Mouse (Mus musculus) neural tube, embryonic 14.5 days (tissue): ENCODE results near the gene Stk32c. TPM values are rescaled to one million over a fixed set of nuclear protein-coding genes. Genes with fewer than 3 reads are reported as not detected.

Source experiments
- ATAC-seq: fragments of 200-750 bp; cut with Nextera tagmentation; 2 replicates; pipeline ENCODE4 v1.8.0; 2017; ENCODE audit warnings: low read depth, mild to moderate bottlenecking, moderate TSS enrichment, moderate library complexity
- H3K27ac ChIP-seq: fragments of 300-500 bp; sonication (generic); 2 replicates; pipeline ENCODE4 v1.5.1; 2014; ENCODE audit warnings: low read depth, mild to moderate bottlenecking, control low read depth, low read length, moderate library complexity, mixed read lengths
- H3K27me3 ChIP-seq: fragments of 300-500 bp; sonication (generic); 2 replicates; pipeline ENCODE4 v1.6.1; 2014; ENCODE audit warnings: low read length; ENCODE audit not compliant: control insufficient read depth, insufficient read depth
- H3K36me3 ChIP-seq: fragments of 300-500 bp; sonication (generic); 2 replicates; pipeline ENCODE4 v1.6.1; 2014; ENCODE audit warnings: low read length, mixed read lengths; ENCODE audit not compliant: control insufficient read depth, insufficient read depth
- H3K4me1 ChIP-seq: fragments of 300-500 bp; sonication (generic); 2 replicates; pipeline ENCODE4 v1.6.1; 2014; ENCODE audit warnings: low read length; ENCODE audit not compliant: control insufficient read depth, insufficient read depth
- H3K4me2 ChIP-seq: fragments of 300-500 bp; sonication (generic); 2 replicates; pipeline ENCODE4 v1.6.1; 2014; ENCODE audit warnings: mild to moderate bottlenecking, low read depth, low read length, control low read depth
- H3K4me3 ChIP-seq: fragments of 300-500 bp; sonication (generic); 2 replicates; pipeline ENCODE4 v1.5.1; 2014; ENCODE audit warnings: low read depth, low read length, control low read depth, mixed read lengths
- H3K9ac ChIP-seq: fragments of 300-500 bp; sonication (generic); replicated peaks from 2 replicates; pipeline ENCODE4 v1.6.1; 2014; ENCODE audit warnings: low read depth, mild to moderate bottlenecking, control low read depth, low read length, mixed read lengths
- H3K9me3 ChIP-seq: fragments of 300-500 bp; sonication (generic); 2 replicates; pipeline ENCODE4 v1.6.1; 2016; ENCODE audit warnings: low read length; ENCODE audit not compliant: control insufficient read depth
- WGBS: fragments of 180-500 bp; shearing (Covaris S2); extraction: QIAGEN DNeasy Blood & Tissue Kit; methylation state at CpG from one replicate; pipeline ENCODE4 v1.1.7; 2014; 5-methylcytosine and 5-hydroxymethylcytosine counted together
- polyA plus RNA-seq: library from polyadenylated mRNA; unstranded; fragments of >200 nt; fragmentation: Nextera tagmentation; extraction: Ambion mirVana; gene quantifications from 2 replicates; pipeline ENCODE4 v1.2.1, GENCODE M21; 2014

Gene Stk32c
- polyA plus RNA-seq, 1 experiment from 2014 or later: 1.7 TPM

GRCm38 (mm10) chr7:139063406-139063805 is 149.7 kb downstream of the Stk32c start:
- ATAC-seq: no peak
- no peaks in the 10 kb centered on the region for H3K4me1 ChIP-seq
- H3K4me2 ChIP-seq: no peak overlapping the region
- 58% methylated on average over 4 of the region's 4 CpGs for WGBS
- no peak overlapping the region for H3K27ac ChIP-seq
- H3K9ac ChIP-seq: no peak overlapping the region
- no peaks in the 10 kb centered on the region; the same call in 1 of the 2 replicates for H3K27me3 ChIP-seq
- H3K4me3 ChIP-seq: no peak overlapping the region
- no peaks in the 10 kb centered on the region for H3K9me3 ChIP-seq
- H3K36me3 ChIP-seq: no peaks in the 10 kb centered on the region

Other genes with a start within 250 kb of the Stk32c start
- 256 TPM in 2 replicates for gene Dpysl4, start 127.3 kb downstream of the Stk32c start, polyA plus RNA-seq
- gene Lrrc27, start 319 bp downstream of the Stk32c start, polyA plus RNA-seq: 5.1 and 6.9 TPM in 2 replicates
- 5.6 and 6.4 TPM in 2 replicates for gene Pwwp2b, start 35.2 kb upstream of the Stk32c start, polyA plus RNA-seq
- 25.3 and 26.9 TPM in 2 replicates for gene Inpp5a, start 175.8 kb upstream of the Stk32c start, polyA plus RNA-seq